Mouse (Mus musculus) MEL (cell line): ENCODE measurements around the gene Aurkaip1. TPM values are rescaled to one million over a fixed set of nuclear protein-coding genes. Genes with fewer than 3 reads are reported as not detected.

Experiments
- DNase-seq: peaks from one replicate; pipeline ENCODE4 v3.0.0; 2011; ENCODE audit warnings: low read depth, low spot score
- H3K27ac ChIP-seq: 2 replicates; pipeline ENCODE4 v1.5.1; 2012; ENCODE audit warnings: low read depth, mild to moderate bottlenecking, control low read depth, low read length, moderate library complexity; ENCODE audit not compliant: control insufficient read depth
- H3K27me3 ChIP-seq, 2 experiments: fragments of 150-350 bp in 1 of 2; sonication (generic) in 1 of 2; 2 replicates each; pipeline ENCODE4 v1.6.1; 2012; ENCODE audit warnings: low read length in 2 of 2, mild to moderate bottlenecking in 2 of 2, improper control_type of control experiment in 1 of 2, moderate library complexity in 1 of 2; ENCODE audit not compliant: insufficient read depth in 2 of 2, control insufficient read depth in 1 of 2
- H3K36me3 ChIP-seq, 2 experiments: 2 replicates each; pipeline ENCODE4 v1.6.1; 2012 to 2014; ENCODE audit warnings: low read length in 2 of 2, improper control_type of control experiment in 1 of 2, inconsistent platforms in 1 of 2, mild to moderate bottlenecking in 1 of 2; ENCODE audit not compliant: insufficient read depth in 2 of 2, control insufficient read depth in 1 of 2
- H3K4me1 ChIP-seq, 2 experiments: fragments of 150-350 bp in 1 of 2; sonication (generic) in 1 of 2; 2 replicates each; pipeline ENCODE4 v1.6.1; 2012; ENCODE audit warnings: low read length in 2 of 2, improper control_type of control experiment in 1 of 2, mild to moderate bottlenecking in 1 of 2; ENCODE audit not compliant: insufficient read depth in 2 of 2, control insufficient read depth in 1 of 2
- H3K4me3 ChIP-seq, 2 experiments: fragments of 150-350 bp in 1 of 2; sonication (generic) in 1 of 2; 2 replicates each; pipeline ENCODE4 v1.5.1; 2012; ENCODE audit warnings: low read depth in 2 of 2, low read length in 2 of 2, mild to moderate bottlenecking in 2 of 2, moderate library complexity in 2 of 2, control low read depth in 1 of 2, improper control_type of control experiment in 1 of 2; ENCODE audit not compliant: control insufficient read depth in 1 of 2, insufficient read depth in 1 of 2
- H3K79me2 ChIP-seq: 2 replicates; pipeline ENCODE4 v1.6.1; 2012; ENCODE audit warnings: mild to moderate bottlenecking, low read length, moderate library complexity; ENCODE audit not compliant: control insufficient read depth, poor library complexity, insufficient read depth
- H3K9ac ChIP-seq: 2 replicates; pipeline ENCODE4 v1.6.1; 2012; ENCODE audit warnings: low read depth, mild to moderate bottlenecking, control low read depth, low read length, moderate library complexity; ENCODE audit not compliant: control insufficient read depth, poor library complexity, severe bottlenecking
- H3K9me3 ChIP-seq: fragments of 150-350 bp; sonication (generic); replicated peaks from 2 replicates; pipeline ENCODE4 v1.6.1; 2012; ENCODE audit warnings: mild to moderate bottlenecking, low read length, improper control_type of control experiment, moderate library complexity; ENCODE audit not compliant: insufficient read depth
- ELF1 ChIP-seq: IDR thresholded peaks from 2 replicates; pipeline ENCODE4 v1.6.1; 2014; ENCODE audit warnings: low read depth, mild to moderate bottlenecking, inconsistent platforms, low read length, improper control_type of control experiment, moderate library complexity
- ETS1 ChIP-seq: IDR thresholded peaks from 2 replicates; pipeline ENCODE4 v1.6.1; 2012; ENCODE audit warnings: low read depth, mild to moderate bottlenecking, inconsistent platforms, low read length, improper control_type of control experiment, moderate library complexity
- GABPA ChIP-seq: IDR thresholded peaks from 2 replicates; pipeline ENCODE4 v1.6.1; 2012; ENCODE audit warnings: low read depth, mild to moderate bottlenecking, inconsistent platforms, low read length, improper control_type of control experiment, moderate library complexity
- GATA1 ChIP-seq: IDR thresholded peaks from 2 replicates; pipeline ENCODE4 v1.6.1; 2011; ENCODE audit warnings: low read depth, low read length, improper control_type of control experiment
- HCFC1 ChIP-seq: IDR thresholded peaks from 2 replicates; pipeline ENCODE4 v1.6.1; 2012; ENCODE audit warnings: low read depth, mild to moderate bottlenecking, inconsistent platforms, low read length, improper control_type of control experiment, moderate library complexity
- JUND ChIP-seq: IDR thresholded peaks from 2 replicates; pipeline ENCODE4 v1.6.1; 2011; ENCODE audit warnings: low read depth, mild to moderate bottlenecking, improper control_type of control experiment, low read length
- KAT2A ChIP-seq: conservative IDR thresholded peaks from 2 replicates; pipeline ENCODE4 v1.6.1; 2012; ENCODE audit warnings: low read depth, low read length, improper control_type of control experiment, inconsistent platforms
- MAFK ChIP-seq: IDR thresholded peaks from 2 replicates; pipeline ENCODE4 v1.6.1; 2011; ENCODE audit warnings: low read depth, mild to moderate bottlenecking, low read length, improper control_type of control experiment, borderline replicate concordance
- MAX ChIP-seq: IDR thresholded peaks from 2 replicates; pipeline ENCODE4 v1.6.1; 2011; ENCODE audit warnings: low read length, improper control_type of control experiment
- MAZ ChIP-seq: IDR thresholded peaks from 2 replicates; pipeline ENCODE4 v1.6.1; 2012; ENCODE audit warnings: low read depth, mild to moderate bottlenecking, inconsistent platforms, low read length, improper control_type of control experiment
- MEF2A ChIP-seq: IDR thresholded peaks from 2 replicates; pipeline ENCODE4 v1.6.1; 2014; ENCODE audit warnings: low read depth, mild to moderate bottlenecking, inconsistent platforms, low read length, improper control_type of control experiment; ENCODE audit not compliant: poor library complexity, insufficient replicate concordance, severe bottlenecking; ENCODE audit errors: extremely low read depth
- MXI1 ChIP-seq: IDR thresholded peaks from 2 replicates; pipeline ENCODE4 v1.6.1; 2011; ENCODE audit warnings: mild to moderate bottlenecking, low read depth, low read length, improper control_type of control experiment
- MYC ChIP-seq: IDR thresholded peaks from 2 replicates; pipeline ENCODE4 v1.6.1; 2011; ENCODE audit warnings: low read depth, mild to moderate bottlenecking, low read length, improper control_type of control experiment, moderate library complexity
- POLR2AphosphoS2 ChIP-seq: IDR thresholded peaks from 2 replicates; pipeline ENCODE4 v1.6.1; 2011; ENCODE audit warnings: low read length, improper control_type of control experiment
- RAD21 ChIP-seq: IDR thresholded peaks from 2 replicates; pipeline ENCODE4 v1.6.1; 2011; ENCODE audit warnings: mild to moderate bottlenecking, low read depth, low read length, improper control_type of control experiment
- RCOR1 ChIP-seq: IDR thresholded peaks from 2 replicates; pipeline ENCODE4 v1.6.1; 2012; ENCODE audit warnings: low read depth, mild to moderate bottlenecking, inconsistent platforms, low read length, improper control_type of control experiment
- SIN3A ChIP-seq: IDR thresholded peaks from 2 replicates; pipeline ENCODE4 v1.6.1; 2012; ENCODE audit warnings: low read length, improper control_type of control experiment, inconsistent platforms
- SMC3 ChIP-seq: IDR thresholded peaks from 2 replicates; pipeline ENCODE4 v1.6.1; 2011; ENCODE audit warnings: low read depth, low read length, improper control_type of control experiment
- TAL1 ChIP-seq: IDR thresholded peaks from 2 replicates; pipeline ENCODE4 v1.6.1; 2012; ENCODE audit warnings: mild to moderate bottlenecking, inconsistent platforms, low read length, moderate library complexity, mixed read lengths
- TBP ChIP-seq: IDR thresholded peaks from 2 replicates; pipeline ENCODE4 v1.8.0; 2011; ENCODE audit warnings: low read depth, low read length, improper control_type of control experiment
- TCF12 ChIP-seq: IDR thresholded peaks from 2 replicates; pipeline ENCODE4 v1.6.1; 2014; ENCODE audit warnings: low read depth, mild to moderate bottlenecking, inconsistent platforms, low read length, improper control_type of control experiment, moderate library complexity
- USF1 ChIP-seq: IDR thresholded peaks from 2 replicates; pipeline ENCODE4 v1.6.1; 2014; ENCODE audit warnings: low read depth, mild to moderate bottlenecking, inconsistent platforms, low read length, improper control_type of control experiment, moderate library complexity
- ZKSCAN1 ChIP-seq: IDR thresholded peaks from 2 replicates; pipeline ENCODE4 v1.6.1; 2012; ENCODE audit warnings: low read depth, mild to moderate bottlenecking, inconsistent platforms, low read length, improper control_type of control experiment, moderate library complexity
- ZNF384 ChIP-seq: IDR thresholded peaks from 2 replicates; pipeline ENCODE4 v1.6.1; 2012; ENCODE audit warnings: low read depth, mild to moderate bottlenecking, inconsistent platforms, low read length, improper control_type of control experiment
- polyA plus RNA-seq, 2 experiments: library from polyadenylated mRNA; stranded (reverse) in 1 of 2; unstranded in 1 of 2; fragments of >175 nt in 1 of 2; fragments of >200 nt in 1 of 2; gene quantifications; 2 replicates each; pipeline versions ENCODE4 v1.2.1 to v1.2.4; 2012; ENCODE audit warnings: low replicate concordance in 2 of 2, low read depth in 1 of 2; ENCODE audit not compliant: insufficient read length in 2 of 2, insufficient read depth in 1 of 2, missing spikeins in 1 of 2
- total RNA-seq: library from RNA; depleted of rRNA; stranded (reverse); fragments of 300-350 nt; gene quantifications from 2 replicates; pipeline ENCODE4 v1.2.3, GENCODE M21; 2012

Aurkaip1 gene
- total and polyA plus RNA-seq, 3 experiments: 153 to 203 TPM; not detected in 1

GRCm38 (mm10) chr4:155791240-155791933, 39.7 kb upstream of the Aurkaip1 start:
- no peak for TF ChIP-seq MAFK
- no peak for TF ChIP-seq USF1
- TF ChIP-seq ZKSCAN1: no peak
- TF ChIP-seq SMC3: no peak
- no peak for TF ChIP-seq HCFC1
- TF ChIP-seq TAL1: no peak
- TF ChIP-seq KAT2A: no peak
- peaks cover 0 to 8% of the 10 kb centered on the region in 2 experiments; a peak in 2 of 4 replicates for H3K36me3 ChIP-seq
- no peak overlapping the region for H3K27ac ChIP-seq
- no peak overlapping the region for H3K9ac ChIP-seq
- no peaks in the 10 kb centered on the region for H3K9me3 ChIP-seq
- H3K4me1 ChIP-seq: peaks cover 3 to 10% of the 10 kb centered on the region in 2 experiments; a peak in 3 of 4 replicates
- H3K79me2 ChIP-seq: no peaks in the 10 kb centered on the region
- 0 out of 4 replicates have a peak, but pooled peaks cover 0 to 4% of the 10 kb centered on the region in 2 experiments for H3K27me3 ChIP-seq
- no peak overlapping the region for H3K4me3 ChIP-seq
- DNase-seq: no peak

- no peak overlapping the region for H3K4me3 ChIP-seq
- H3K79me2 ChIP-seq: no peaks in the 10 kb centered on the region
- H3K9ac ChIP-seq: no peak overlapping the region
- H3K9me3 ChIP-seq: no peaks in the 10 kb centered on the region
- no peak for DNase-seq
- TF ChIP-seq JUND: no peak
- no peak for TF ChIP-seq MAZ
- TF ChIP-seq ETS1: no peak
- no peak for TF ChIP-seq MYC
- H3K4me1 ChIP-seq: peaks cover under 1 to 1% of the 10 kb centered on the region in 2 experiments; a peak in 3 of 4 replicates
- H3K36me3 ChIP-seq: peaks cover 0 to under 1% of the 10 kb centered on the region in 2 experiments; a peak in 2 of 4 replicates
- no peak overlapping the region for H3K27ac ChIP-seq
- H3K27me3 ChIP-seq: 0 out of 4 replicates have a peak, but pooled peaks cover 0 to 4% of the 10 kb centered on the region in 2 experiments
These were observed 37.3 kb upstream of the Aurkaip1 start for GRCm38 (mm10) chr4:155793730-155794129.

- Histone ChIP-seq H3K9me3 (no peaks in the 10 kb centered on the region), H3K4me3 (peak overlapping the region; percentile 9 to 93)
- TF ChIP-seq SIN3A: no peak; the same call in 1 of the 2 replicates
- TF ChIP-seq KAT2A: no peak
- TF ChIP-seq TBP: no peak
- no peak for TF ChIP-seq RAD21
- peak; percentile 27; the same call in 1 of the 2 replicates for TF ChIP-seq MAX
- TF ChIP-seq SMC3: no peak
- TF ChIP-seq GATA1: 0 out of 2 replicates have a peak, but pooled peaks have one; percentile 15
- TF ChIP-seq MXI1: no peak
- TF ChIP-seq ZKSCAN1: no peak
- TF ChIP-seq ELF1: no peak
- no peak for TF ChIP-seq GABPA
- 0 out of 2 replicates have a peak, but pooled peaks have one; percentile 13 for TF ChIP-seq TCF12
- TF ChIP-seq MEF2A: no peak
- 0 out of 2 replicates have a peak, but pooled peaks have one; percentile 12 for TF ChIP-seq ETS1
- no peak for TF ChIP-seq POLR2AphosphoS2
- TF ChIP-seq MAZ: no peak
- TF ChIP-seq ZNF384: no peak
- no peak for TF ChIP-seq USF1
- TF ChIP-seq RCOR1: 0 out of 2 replicates have a peak, but pooled peaks have one; percentile 26
These were observed 29.0 kb upstream of the Aurkaip1 start for GRCm38 (mm10) chr4:155802075-155802474.

More at GRCm38 (mm10) chr4:155802075-155802474, 29.0 kb upstream of the Aurkaip1 start:
- peak overlapping the region; percentile 6; the same call in 1 of the 2 replicates for H3K9ac ChIP-seq
- H3K27me3 ChIP-seq: no peaks in the 10 kb centered on the region
- DNase-seq: peak; percentile 57
- peak overlapping the region; percentile 71 for H3K27ac ChIP-seq
- peaks cover 5 to 24% of the 10 kb centered on the region in 2 experiments for H3K36me3 ChIP-seq
- H3K79me2 ChIP-seq: peaks cover 27% of the 10 kb centered on the region
- peaks cover 11 to 15% of the 10 kb centered on the region in 2 experiments for H3K4me1 ChIP-seq
